Mouse (Mus musculus) left cerebral cortex, postnatal 4 days (tissue): ENCODE results near the gene Hmgb2. TPM values are rescaled to one million over a fixed set of nuclear protein-coding genes. Genes with fewer than 3 reads are reported as not detected.
A peak's percentile ranks its signal among the peaks of the same experiment; 100 is the strongest.
"Not testable (repeated sequence)": the region's sequence is repeated elsewhere in the genome, so short reads cannot be mapped to it uniquely, and the experiment has no call there.

Experiments
- DNase-seq: peaks from one replicate; pipeline ENCODE4 v3.0.0-alpha.2; 2022
- intact Hi-C: fragments of 180-260 bp; cut with DNase I; formaldehyde crosslinking; loops from one replicate; pipeline ENCODE4 v1.15.1; 2025
- total RNA-seq, 2 experiments: library from RNA; stranded (reverse); gene quantifications; 2 replicates each; pipeline ENCODE4 v1.2.3; 2021

The Hmgb2 gene
- 10 to 100 TPM; 22.1 to 32.1 TPM for total RNA-seq

DNA sequence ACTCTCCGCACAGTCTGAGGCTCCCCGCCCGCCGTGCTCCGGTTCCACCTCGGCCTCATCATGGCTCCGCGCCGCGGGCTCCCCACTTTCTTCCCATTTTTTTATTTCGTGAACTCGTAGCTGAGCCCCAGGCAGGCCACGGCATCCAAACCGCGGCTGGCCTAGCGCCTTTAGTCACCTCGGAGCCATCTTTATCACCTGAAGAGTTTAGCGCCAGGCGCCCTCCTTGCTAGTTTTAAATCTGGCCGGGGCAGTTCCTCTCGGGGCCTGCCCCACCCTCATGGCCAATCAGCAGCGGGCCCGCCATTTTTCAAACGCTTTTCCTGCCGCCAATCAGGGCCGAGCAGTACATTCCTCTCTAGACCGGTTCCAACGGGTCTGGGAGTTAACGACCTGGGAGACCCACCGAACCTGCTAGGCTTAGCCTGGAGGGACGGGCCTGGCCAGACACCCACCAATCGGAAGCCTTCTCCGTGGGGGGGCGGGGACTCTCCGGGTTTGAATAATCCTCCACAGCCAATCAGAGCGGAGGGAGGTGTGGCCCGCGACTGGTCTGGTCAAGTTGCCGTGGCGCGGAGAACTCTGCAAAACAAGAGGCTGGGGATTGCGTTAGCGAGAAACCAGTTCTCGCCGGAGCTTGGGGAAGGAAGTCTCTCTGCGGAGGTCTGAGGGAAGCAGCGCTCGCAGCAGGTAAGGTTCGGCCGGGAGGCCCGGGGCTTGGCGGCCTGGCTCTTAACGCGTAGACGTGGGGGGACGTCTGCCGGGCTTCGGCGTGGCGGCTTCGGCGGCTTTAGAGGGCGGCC, at the start of gene Hmgb2:
Gene Hmgb2 (plus strand): TSS at position 592 of the 803 bp plus-strand sequence.
- DNase-seq = peak; percentile 100
- intact Hi-C loops = no loop called here

DNA sequence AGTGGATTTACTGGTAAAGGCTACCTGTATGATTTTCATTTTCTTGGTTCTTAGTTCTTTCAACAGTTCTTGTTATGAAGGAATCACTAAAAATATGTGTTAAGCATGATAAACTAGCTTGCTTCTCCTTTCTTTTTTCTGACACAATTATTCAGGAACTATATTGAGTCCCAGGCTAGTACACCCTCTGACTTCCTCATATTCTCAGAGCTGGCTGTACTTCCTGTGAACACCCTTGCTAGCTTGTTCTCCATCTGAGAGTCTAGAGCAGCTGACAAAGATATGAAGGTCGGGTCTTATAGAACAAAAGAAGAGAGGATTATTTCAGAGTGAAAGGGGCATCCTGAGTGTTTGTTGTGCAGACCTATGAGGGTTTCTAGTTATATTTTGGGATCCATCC, 48.9 kb upstream of the Hmgb2 start:
- no peak for DNase-seq

DNA sequence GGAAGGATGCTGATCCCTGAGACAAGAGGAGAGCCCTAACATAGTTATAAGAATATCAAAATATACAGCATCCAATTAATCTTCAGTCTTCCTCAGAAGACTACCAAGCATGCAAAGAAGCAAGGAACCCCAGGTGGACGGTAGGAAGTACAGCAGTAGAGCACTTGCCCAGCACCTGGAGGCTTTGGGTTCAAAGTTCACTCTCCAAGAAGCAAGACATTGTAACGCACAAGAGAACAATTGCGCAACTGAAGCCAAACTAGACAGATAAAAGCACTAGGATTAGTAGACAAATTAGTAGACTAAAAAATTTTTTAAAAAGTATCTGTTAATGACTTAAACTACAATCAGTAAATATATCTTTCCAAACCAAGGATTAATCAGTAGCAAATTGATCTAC, 48.0 kb upstream of the Hmgb2 start:
- no peak for DNase-seq
- intact Hi-C loops = no loop called here

More for the DNA sequence above, 48.9 kb upstream of the Hmgb2 start:
- intact Hi-C loops = no loop called here

DNA sequence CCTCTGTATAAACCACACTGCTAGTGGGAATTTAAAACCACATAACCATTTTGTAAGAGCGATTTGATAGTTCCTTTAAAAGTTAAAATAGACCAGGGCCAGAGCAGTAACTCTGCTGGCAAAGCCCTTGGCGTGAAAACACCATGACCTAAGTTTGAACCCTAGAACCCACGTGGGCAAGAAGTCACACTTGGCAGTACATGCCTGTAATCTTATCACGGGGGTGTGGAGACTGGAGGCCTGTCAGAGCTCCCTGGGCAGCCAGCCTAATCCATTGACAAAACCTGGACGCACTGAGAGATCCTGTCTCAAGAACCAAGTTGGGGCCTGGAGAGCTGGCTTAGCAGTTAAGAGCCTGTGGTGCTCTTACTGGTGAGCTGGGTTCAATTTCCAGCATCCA, 43.1 kb upstream of the Hmgb2 start:
- intact Hi-C loops = no loop called here
- DNase-seq = peak; percentile 55

DNA sequence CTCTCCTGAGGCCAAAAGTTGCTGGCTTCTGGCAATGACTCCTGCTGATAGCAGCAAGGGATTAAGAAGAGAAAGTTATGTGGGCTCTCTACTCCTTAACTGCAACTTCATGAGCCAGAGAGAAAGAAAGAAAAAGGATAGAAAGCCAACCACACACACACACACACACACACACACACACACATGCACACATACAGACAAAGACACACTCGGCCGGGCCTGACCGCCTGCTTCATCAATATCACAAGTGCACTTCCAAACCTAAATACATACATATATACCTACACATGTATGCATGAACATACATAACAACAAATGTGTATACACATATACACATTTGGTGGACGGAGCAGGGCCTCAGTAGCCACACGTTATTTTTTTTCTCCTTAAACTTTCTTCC, 40.8 kb upstream of the Hmgb2 start:
- intact Hi-C loops = no loop called here
- no peak for DNase-seq

DNA sequence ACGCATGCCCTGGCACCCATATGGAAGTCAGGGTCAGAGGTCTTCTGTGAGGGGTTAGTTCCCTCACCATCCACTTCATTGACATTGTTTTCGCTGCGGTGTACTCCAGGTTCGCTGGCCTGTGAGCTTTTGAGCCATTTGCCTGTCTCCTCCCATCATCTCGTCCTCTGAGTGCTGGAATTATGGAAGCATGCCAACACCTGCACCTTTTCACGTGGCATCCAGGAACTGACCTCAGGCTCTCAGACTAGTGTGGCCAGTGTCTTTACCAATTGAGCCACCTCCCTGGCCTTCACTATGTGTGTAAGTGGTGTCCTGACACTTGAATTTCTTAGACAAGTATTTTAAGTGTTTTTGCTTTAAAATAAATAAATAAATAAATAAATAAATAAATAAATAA, 38.0 kb upstream of the Hmgb2 start:
- no peak for DNase-seq
- intact Hi-C loops = no loop called here

DNA sequence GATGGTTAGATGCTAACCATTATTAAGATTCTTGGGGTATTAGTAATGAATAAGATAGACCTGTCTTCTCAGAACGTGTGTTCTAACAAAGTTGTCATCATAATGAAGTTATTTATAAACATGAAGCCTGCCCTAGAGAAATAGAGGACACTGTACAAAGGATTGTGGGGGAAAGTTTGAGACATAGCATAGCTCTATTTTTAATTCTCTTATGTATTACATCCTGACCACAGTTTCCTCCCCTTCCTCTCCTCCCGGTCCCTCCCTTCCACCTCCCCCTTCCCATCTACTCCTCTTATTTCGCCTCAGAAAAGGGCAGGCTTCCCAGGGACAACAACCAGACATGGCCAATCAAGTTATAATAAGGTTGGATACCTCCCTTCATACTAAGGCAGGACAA, 33.3 kb upstream of the Hmgb2 start:
- DNase-seq = no peak
- intact Hi-C loops = no loop called here

DNA sequence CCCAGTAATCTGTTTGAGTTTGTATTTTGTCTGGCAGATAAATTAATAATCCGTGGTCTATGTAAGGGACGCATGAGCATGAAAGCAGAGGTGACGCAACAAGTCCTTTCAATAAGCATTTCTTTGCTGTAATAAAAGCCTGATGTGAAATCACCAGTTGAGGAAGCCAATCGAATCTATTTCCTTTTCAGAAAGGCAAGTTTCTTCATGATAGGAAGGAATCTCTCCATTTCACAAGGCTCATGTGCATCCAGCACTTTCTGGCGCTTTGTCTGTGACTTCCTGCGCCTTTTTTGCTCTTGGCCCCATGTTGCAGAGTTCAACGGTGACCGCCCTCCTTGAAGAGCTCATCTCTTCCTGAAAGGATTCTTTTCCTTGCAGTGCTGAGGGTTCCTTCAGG, 32.0 kb upstream of the Hmgb2 start:
- intact Hi-C loops = no loop called here
- DNase-seq = no peak

DNA sequence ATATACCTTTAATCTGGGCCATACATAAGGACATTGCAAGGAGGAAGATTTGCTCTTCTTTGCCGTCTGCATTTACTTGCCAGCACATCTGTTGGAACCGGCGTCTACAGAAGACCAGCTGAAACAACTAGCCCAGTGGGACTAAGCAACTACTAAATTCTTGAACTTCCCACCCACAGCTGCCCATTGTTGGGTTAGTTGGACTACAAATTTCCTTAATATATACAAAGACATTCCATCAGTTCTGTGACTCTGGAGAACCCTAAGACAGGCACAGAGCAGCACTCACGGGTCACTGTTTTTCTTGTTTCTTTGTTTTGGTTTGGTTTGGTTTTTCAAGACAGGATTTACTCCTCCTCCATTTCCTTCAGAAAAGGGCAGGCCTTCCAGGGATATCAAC, 31.1 kb upstream of the Hmgb2 start:
- intact Hi-C loops = no loop called here
- DNase-seq = no peak

DNA sequence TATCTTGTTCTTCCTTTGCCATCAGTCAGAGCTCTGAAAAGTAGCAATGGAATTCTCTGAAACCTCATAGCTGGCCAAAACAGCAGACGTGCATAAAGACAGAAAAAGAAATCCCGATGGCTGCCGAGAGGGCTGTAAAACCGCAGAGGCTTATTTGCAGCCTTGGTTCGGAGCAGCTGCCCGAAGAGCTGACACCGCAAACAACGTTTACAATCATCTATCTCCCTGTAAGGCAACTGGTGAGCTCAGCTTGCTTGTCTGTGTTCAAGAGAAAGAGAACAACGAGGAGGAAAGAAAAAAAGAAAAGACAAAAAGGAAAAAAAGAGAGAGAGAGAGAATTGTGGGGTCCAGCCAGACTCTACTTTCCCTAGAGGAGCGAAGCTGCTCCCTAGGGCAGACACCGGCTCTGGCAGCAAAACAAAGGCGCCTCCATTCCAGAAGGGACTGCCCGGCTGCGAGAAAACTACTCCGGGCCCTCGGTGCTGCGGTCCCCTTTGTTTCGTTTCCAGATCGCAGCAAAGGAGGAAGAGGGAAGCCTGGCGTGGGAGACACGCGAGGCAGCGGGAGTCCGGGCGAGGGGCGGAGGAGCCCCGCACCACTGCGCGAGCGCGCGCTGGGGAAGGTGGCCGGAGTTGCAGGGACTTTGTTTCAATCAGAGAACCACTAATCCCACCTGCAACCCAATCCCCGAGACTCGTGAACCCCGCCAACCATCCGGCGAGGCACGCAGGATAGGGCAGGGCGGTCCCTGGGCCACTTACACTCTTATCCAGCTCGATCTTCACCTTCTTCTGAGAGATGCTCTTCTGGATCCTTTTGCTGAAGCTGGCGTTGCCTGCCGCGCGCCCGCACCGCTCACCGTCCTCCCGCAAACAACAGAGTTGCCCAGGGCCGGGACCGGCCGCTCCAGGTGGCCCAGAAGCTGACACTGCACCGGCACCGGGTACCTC, 24.9 kb upstream of the Hmgb2 start:
- peak; percentile 57 for DNase-seq
- intact Hi-C loops = no loop called here

DNA sequence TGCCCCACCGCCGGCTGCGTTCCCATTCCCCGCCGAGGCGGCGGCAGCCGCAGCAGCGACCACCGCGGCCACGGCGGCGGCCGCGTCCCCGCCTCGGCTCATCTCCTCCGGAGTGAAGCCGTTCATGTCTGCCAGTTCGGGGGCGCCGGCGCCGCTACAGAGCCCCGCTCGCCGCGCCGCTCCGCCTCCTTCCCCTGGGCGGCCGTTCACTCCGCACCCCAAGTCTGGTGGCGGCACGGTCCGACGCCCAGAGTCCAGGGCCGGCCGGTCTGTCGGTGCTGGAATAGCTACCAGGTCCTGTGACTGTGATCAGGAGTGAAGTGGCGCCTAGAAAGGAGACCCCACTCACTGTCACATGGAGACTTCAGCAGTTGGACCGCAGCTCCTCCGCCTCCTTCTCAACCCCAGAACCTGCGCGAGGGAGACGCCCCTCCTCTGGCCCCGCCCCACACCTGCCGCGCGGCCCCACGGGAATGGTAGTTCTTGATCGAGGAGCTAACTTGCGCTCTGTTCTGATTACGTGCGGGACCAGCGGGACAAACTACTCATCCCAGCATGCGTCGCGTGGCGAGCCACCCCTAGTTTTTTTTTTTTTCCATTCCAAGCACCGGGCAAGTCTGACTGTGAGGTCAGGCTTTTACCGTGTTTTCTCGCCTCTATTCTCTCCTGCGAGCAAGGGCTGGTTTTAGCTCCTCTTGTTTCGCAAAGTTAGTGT, 24.1 kb upstream of the Hmgb2 start, which contains the start of gene Sap30:
Gene Sap30 (minus strand): TSS at position 420 of the 715 bp plus-strand sequence.
- intact Hi-C loops = no loop called here

DNA sequence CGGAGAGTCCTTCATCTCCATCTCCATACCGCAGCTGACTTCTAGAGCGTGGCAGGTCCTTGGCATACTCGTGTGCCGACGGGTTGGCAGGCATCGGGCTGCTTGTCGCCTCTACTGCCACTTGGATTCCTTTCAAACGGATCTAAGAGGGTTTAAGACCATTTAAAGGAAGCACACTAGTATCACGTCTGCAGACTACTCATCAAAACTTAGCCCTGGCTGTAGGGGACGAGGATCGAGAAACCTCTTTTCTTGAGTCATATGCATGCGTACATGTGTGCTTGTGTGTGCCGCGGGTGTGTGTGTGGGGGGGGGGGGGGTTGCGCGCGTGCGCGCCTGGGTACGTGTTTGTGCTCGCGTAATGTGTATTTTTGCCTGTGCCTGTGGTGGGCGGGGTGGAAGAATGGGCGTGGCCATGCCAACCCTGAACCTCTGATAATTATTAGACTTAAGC, 23.4 kb upstream of the Hmgb2 start:
- intact Hi-C loops = no loop called here
- peak; percentile 61 for DNase-seq

More for the DNA sequence above, 24.1 kb upstream of the Hmgb2 start, which contains the start of gene Sap30:
- peak; percentile 100 for DNase-seq

DNA sequence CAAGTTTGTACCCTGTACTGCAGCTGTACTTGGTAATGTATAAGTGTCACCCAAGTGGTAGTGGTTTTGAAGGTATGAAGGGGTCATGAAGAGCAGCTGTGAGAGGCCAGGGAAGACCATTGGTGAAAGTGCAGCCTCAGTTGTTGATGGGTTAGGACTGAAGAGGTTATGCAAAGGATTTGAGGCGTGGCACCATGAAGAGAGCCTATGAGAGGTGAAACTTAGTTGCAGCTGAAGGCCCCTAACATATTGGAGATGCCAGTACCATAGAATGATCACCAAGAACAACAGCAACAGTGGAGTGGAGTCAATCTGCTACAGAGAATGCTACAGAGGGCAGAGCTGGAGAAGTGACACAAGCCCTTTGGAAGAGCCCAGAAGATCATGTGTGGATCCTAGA, 22.3 kb upstream of the Hmgb2 start:
- intact Hi-C loops = no loop called here
- no peak for DNase-seq

DNA sequence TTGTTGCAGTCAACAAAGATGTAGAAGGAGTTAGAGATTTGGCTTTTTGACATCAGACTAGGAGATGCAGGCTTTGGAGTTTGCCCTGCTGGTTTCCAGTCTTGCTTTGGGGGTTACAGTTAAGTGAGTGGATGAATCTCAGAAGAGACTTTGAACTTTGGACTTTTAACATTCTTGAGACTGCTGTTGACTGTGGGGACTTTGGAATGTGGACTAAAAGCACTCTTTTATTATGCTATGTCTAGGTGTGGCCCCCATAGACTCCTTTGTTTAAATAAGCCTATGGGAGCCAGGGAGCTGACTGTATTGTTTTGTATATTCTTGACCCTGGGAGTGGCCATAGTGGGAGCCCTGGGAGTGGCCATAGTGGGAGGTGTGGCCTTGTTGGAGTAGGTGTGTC, 21.8 kb upstream of the Hmgb2 start:
- intact Hi-C loops = no loop called here
- no peak for DNase-seq

DNA sequence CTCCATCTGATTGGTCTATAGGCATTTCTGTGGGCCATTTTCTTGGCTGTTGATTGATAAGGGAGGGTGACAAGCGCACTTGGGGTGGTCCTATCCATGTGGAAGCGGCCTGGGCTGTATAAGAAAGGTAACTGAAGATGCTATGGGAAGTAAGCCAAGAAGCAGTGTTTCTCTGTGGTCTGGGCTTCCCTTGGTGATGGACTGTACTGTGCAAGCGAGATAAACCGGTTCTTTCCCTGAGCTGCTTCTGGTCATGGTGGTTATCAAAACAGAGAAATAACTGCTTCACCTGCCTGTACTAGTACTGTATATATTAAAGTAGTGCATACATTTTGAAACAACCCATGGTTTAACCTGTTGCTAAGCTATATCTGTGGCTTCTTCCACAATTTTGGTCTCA, 19.8 kb upstream of the Hmgb2 start:
- DNase-seq = no peak
- intact Hi-C loops = no loop called here

DNA sequence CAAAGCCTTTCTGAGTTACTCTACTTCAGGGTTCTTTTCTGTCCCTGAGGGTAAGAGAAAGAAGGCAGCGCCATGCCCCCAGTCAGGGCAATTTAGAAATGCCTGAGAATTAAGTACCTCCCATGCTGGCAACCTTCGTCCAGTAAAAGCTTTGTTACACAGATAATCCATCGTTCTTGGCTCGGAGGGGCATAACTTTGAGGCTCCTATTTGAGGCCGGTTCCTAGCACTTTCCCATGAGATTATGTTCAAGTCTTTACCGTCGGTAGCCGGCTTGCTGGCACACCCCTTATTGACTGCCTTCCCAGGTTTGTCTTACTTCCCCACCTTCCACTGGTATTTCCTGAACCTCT, 13.2 kb upstream of the Hmgb2 start:
- intact Hi-C loops = no loop called here
- DNase-seq = no peak

DNA sequence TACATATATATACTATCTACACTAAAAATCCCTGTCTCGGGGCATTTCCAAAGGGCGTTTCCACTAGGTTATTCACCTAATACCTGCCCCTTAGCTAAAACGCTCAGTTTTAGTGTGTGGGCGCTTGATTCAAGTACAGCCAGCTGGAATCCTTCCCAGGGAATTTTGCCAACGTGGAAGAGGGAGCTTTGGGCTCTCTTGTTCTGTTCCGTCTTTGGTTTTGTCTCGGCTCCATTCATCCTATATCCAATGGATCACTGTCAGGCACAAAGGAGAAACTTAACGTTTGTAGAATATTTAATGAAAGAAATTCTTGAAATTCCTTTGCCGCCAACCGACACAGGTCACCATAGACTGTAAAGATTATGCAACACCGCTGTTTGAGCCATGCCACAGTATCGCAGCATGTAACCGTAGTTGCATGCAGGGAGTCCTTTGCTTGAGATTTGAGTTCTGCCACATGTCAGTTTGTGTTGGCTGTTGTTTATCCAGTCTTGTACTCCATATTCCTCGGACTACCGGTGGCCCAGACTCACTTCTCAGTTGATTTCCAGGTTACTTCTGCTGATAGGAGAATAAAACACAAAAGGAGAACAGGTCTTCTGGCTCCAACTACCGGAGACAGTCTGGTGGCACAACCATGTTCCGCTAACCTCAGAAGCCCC, 12.7 kb upstream of the Hmgb2 start:
- intact Hi-C loops = no loop called here
- peak; percentile 69 for DNase-seq

DNA sequence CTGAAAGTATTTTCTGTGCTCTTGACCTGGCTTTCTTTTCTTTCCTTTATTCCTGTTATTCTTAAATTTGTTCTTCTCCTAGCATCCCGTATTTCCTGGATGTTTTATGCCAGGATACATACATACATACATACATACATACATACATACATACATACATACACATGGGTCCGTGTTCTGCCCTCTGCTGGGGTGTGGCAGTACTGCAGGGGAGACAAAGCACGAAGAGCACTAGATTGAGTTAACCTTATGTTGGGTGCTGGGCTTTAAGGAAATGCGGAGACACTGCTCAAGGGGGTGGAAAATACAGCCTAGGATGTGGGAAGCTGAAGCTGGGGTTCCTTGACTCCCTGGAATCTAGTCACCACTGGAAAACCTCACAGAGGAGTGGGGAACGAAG, 8.1 kb upstream of the Hmgb2 start:
- DNase-seq = peak; percentile 77
- intact Hi-C loops = no loop called here

DNA sequence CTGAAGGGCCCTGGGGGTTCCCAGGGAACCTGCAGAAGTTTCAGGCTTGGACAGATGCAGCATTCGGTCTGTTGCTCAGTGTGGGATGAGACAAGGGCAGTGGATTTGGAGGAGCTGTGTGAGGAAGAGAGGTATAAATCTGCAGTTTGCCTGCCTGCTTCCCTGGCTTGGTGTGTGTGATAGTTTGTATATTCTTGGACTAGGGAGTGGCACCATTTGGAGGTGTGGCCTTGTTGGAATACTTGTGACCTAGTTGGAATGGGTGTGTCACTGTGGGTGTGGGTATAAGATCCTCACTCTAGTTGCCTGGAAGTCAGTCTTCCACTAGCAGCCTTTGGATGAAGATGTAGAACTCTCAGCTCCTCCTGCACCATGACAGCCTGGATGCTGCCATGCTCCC, 6.2 kb upstream of the Hmgb2 start:
- intact Hi-C loops = not testable (repeated sequence)

DNA sequence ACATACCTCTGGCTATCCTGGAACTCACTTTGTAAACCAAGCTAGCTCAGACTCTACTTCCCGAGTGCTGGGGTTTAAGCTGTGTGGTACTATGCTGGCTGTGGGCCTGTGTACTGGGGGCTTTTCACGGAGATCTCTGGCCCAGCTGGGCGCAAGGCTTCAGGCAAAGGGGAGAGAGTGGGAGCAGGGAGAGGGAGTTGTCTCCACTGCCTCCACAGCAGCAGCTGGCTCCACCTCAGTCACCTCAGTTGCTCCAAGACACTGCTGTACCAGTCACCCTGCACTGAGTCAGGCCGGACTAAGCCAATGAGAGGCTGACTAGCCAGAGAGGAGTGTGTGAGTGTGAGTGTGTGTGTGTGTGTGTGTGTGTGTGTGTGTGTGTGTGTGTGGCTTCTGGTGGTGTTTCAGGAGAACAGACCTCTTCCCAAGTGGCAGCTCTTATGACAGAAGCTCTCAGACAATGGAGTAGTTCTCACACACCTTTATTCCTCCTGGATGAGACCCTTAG, 4.1 kb upstream of the Hmgb2 start:
- no peak for DNase-seq
- intact Hi-C loops = no loop called here

More for the DNA sequence above, 6.2 kb upstream of the Hmgb2 start:
- not testable (repeated sequence) for DNase-seq
